In the genomic region with DNA sequence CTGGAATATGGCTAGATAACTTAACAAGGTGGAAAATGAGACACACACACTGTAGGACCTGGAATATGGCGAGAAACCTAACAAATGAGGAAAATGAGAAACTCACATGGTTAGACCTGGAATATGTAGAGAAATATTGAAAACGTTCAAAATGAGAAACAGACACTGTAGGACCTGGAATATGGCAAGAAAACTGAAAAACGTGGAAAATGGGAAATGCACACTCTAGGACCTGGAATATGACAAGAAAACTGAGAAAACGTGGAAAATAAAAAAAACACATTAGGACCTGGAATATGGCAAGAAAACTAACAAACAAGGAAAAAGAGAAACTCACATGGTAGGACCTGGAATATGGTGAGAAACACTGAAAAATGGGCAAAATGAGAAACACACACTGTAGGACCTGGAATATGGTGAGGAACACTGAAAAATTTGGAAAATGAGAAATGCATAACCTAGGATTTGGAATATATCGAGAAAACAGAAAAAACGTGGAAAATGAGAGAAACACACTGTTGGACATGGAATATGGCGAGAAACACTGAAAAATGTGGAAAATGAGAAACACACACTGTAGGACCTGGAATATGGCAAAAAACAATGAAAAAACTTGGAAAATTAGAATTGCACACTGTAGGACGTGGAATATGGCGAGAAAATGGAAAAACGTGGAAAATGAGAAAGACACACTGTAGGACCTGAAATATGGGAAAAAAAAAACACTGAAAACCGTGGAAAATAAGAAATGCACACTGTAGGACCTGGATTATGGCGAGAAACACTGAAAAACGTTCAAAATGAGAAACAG, we compare ENCODE assay signal across 8 mouse cellular contexts.
DNase-seq lines count a peak whose midpoint lies in the region; ATAC-seq lines count a peak whose summit lies in the region.

No protein-coding gene starts in this region.

- no peak overlapping the region for H3K4me2 ChIP-seq in liver, embryonic 11.5 days
- H3K4me2 ChIP-seq in intestine, embryonic 15.5 days (replicated peaks) = no peak overlapping the region

- H3K9me3 ChIP-seq in liver, embryonic 11.5 days (ENCODE audit: control insufficient read depth, low read length) = peaks cover 22% of the 10 kb centered on the region
- H3K9me3 ChIP-seq in intestine, embryonic 15.5 days = 0 out of 2 replicates have a peak, but pooled peaks cover 4% of the 10 kb centered on the region

- no peaks in the 10 kb centered on the region for H3K4me1 ChIP-seq in liver, embryonic 11.5 days (replicated peaks; ENCODE audit: control insufficient read depth, insufficient read depth, low read length)
- no peaks in the 10 kb centered on the region for H3K4me1 ChIP-seq in intestine, embryonic 15.5 days (replicated peaks)

- H3K36me3 ChIP-seq in liver, embryonic 11.5 days (ENCODE audit: control insufficient read depth, insufficient read depth, low read length) = no peaks in the 10 kb centered on the region
- H3K36me3 ChIP-seq in intestine, embryonic 15.5 days = no peaks in the 10 kb centered on the region

- ATAC-seq in liver, embryonic 11.5 days (replicated peaks; ENCODE audit: low FRiP score) = peak; percentile 57
- ATAC-seq in common myeloid progenitor, adult 5-6 weeks (replicated peaks; ENCODE audit: low read depth, poor library complexity, severe bottlenecking) = peak; percentile 53
- peak; percentile 68 for ATAC-seq in intestine, embryonic 15.5 days
- ATAC-seq in neutrophil, adult 5-6 weeks (ENCODE audit: extremely low read depth, insufficient number of reproducible peaks, low FRiP score, poor library complexity, severe bottlenecking) = peak; percentile 50

- 59% methylated on average over 13 of the region's 13 CpGs for WGBS in liver, embryonic 11.5 days
- 60% methylated on average over 13 of the region's 13 CpGs for WGBS in intestine, embryonic 15.5 days

- H3K27ac ChIP-seq in liver, embryonic 11.5 days (ENCODE audit: low read depth, low read length) = no peak overlapping the region
- no peak overlapping the region for H3K27ac ChIP-seq in intestine, embryonic 15.5 days

- H3K4me3 ChIP-seq in liver, embryonic 11.5 days (ENCODE audit: low read depth, low read length) = no peak overlapping the region
- H3K4me3 ChIP-seq in intestine, embryonic 15.5 days (replicated peaks) = no peak overlapping the region

- H3K9ac ChIP-seq in liver, embryonic 11.5 days (ENCODE audit: low read depth, low read length) = no peak overlapping the region
- no peak overlapping the region for H3K9ac ChIP-seq in intestine, embryonic 15.5 days

- no peak for DNase-seq in liver, embryonic 11.5 days (ENCODE audit: low spot score)
- DNase-seq in liver = no peak
- no peak for DNase-seq in layer of hippocampus, postnatal 25 days (ENCODE audit: extremely low spot score in 1 of 2, low spot score in 1 of 2)
- no peak for DNase-seq in right cerebral cortex, adult 2 months (ENCODE audit: low spot score in 2 of 2)
- no peak for DNase-seq in heart, adult 18-20 months

- H3K27me3 ChIP-seq in liver, embryonic 11.5 days (replicated peaks; ENCODE audit: control insufficient read depth, insufficient read depth, low read length) = no peaks in the 10 kb centered on the region
- H3K27me3 ChIP-seq in intestine, embryonic 15.5 days (replicated peaks) = no peaks in the 10 kb centered on the region
